Mouse (Mus musculus) kidney, adult 18-20 months (tissue): ENCODE data around the gene Tmem50b.
"Not testable (repeated sequence)": the region's sequence is repeated elsewhere in the genome, so short reads cannot be mapped to it uniquely, and the experiment has no call there.

Experiments used
- DNase-seq: peaks from one replicate; pipeline ENCODE4 v3.0.0; 2021

The Tmem50b gene

GRCm38 (mm10) chr16:91597672-91598010 is at the start of gene Tmem50b:
Tmem50b (minus strand) TSS chr16:91597800.
- peak; percentile 99 for DNase-seq

GRCm38 (mm10) chr16:91646681-91647419 is 49.2 kb upstream of the Tmem50b start, which contains the start of gene Gart:
Gart (minus strand) TSS chr16:91646952.
- DNase-seq, result peak; percentile 94

- DNase-seq, result no peak
Observed at GRCm38 (mm10) chr16:91645995-91646602, 48.5 kb upstream of the Tmem50b start.

- DNase-seq, result not testable (repeated sequence)
Observed at GRCm38 (mm10) chr16:91645420-91645819, 47.8 kb upstream of the Tmem50b start.

GRCm38 (mm10) chr16:91644901-91645300 is 47.3 kb upstream of the Tmem50b start:
- no peak for DNase-seq

- DNase-seq, result no peak
Observed at GRCm38 (mm10) chr16:91640171-91640570, 42.6 kb upstream of the Tmem50b start.

GRCm38 (mm10) chr16:91639636-91640035 is 42.0 kb upstream of the Tmem50b start:
- no peak for DNase-seq

- no peak for DNase-seq
Observed at GRCm38 (mm10) chr16:91639161-91639560, 41.6 kb upstream of the Tmem50b start.

- DNase-seq, result no peak
Observed at GRCm38 (mm10) chr16:91633641-91634040, 36.0 kb upstream of the Tmem50b start.

- DNase-seq, result no peak
Observed at GRCm38 (mm10) chr16:91632940-91633339, 35.3 kb upstream of the Tmem50b start.

- DNase-seq, result no peak
Observed at GRCm38 (mm10) chr16:91632439-91632838, 34.8 kb upstream of the Tmem50b start.

- no peak for DNase-seq
Observed at GRCm38 (mm10) chr16:91630584-91630983, 33.0 kb upstream of the Tmem50b start.

GRCm38 (mm10) chr16:91629749-91630148 is 32.1 kb upstream of the Tmem50b start:
- no peak for DNase-seq

GRCm38 (mm10) chr16:91628673-91629072 is 31.1 kb upstream of the Tmem50b start:
- no peak for DNase-seq

GRCm38 (mm10) chr16:91627831-91628230 is 30.2 kb upstream of the Tmem50b start:
- DNase-seq, result no peak

- no peak for DNase-seq
Observed at GRCm38 (mm10) chr16:91623074-91623473, 25.5 kb upstream of the Tmem50b start.

- DNase-seq, result no peak
Observed at GRCm38 (mm10) chr16:91620991-91621390, 23.4 kb upstream of the Tmem50b start.

GRCm38 (mm10) chr16:91620185-91620584 is 22.6 kb upstream of the Tmem50b start:
- DNase-seq, result no peak

- DNase-seq, result peak; percentile 88
Observed at GRCm38 (mm10) chr16:91618511-91619501, 21.2 kb upstream of the Tmem50b start, which contains the start of gene Dnajc28. Dnajc28 (minus strand) TSS chr16:91619026.

GRCm38 (mm10) chr16:91614552-91614951 is 17.0 kb upstream of the Tmem50b start:
- DNase-seq, result no peak

GRCm38 (mm10) chr16:91612525-91612924 is 14.9 kb upstream of the Tmem50b start:
- DNase-seq, result no peak

- no peak for DNase-seq
Observed at GRCm38 (mm10) chr16:91611248-91611647, 13.6 kb upstream of the Tmem50b start.
